Mouse (Mus musculus) bone marrow, adult 2 months (tissue): ENCODE results near the gene Prkar2b. TPM values are rescaled to one million over a fixed set of nuclear protein-coding genes. Genes with fewer than 3 reads are reported as not detected.

Experiments
- H3K27ac ChIP-seq: fragments of 200-500 bp; 2 replicates; pipeline ENCODE4 v1.5.1; 2012; ENCODE audit warnings: low read depth, mild to moderate bottlenecking, control low read depth, inconsistent platforms, low read length; ENCODE audit not compliant: control insufficient read depth, poor library complexity, insufficient read depth
- H3K4me1 ChIP-seq: fragments of 200-500 bp; 2 replicates; pipeline ENCODE4 v1.6.1; 2011; ENCODE audit warnings: low read length; ENCODE audit not compliant: control insufficient read depth, insufficient read depth
- H3K4me3 ChIP-seq: fragments of 200-500 bp; replicated peaks from 2 replicates; pipeline ENCODE3; 2011; ENCODE audit warnings: mild to moderate bottlenecking, low read depth, low read length, control low read depth; ENCODE audit not compliant: control insufficient read depth
- CTCF ChIP-seq: fragments of 200-500 bp; IDR thresholded peaks from 2 replicates; pipeline ENCODE4 v1.5.1; 2011; ENCODE audit warnings: low read length, control low read depth; ENCODE audit not compliant: control insufficient read depth, insufficient read depth
- POLR2A ChIP-seq: fragments of 200-500 bp; IDR thresholded peaks from 2 replicates; pipeline ENCODE4 v1.6.1; 2011; ENCODE audit warnings: low read depth, mild to moderate bottlenecking, control low read depth, low read length, borderline replicate concordance; ENCODE audit not compliant: control insufficient read depth
- WGBS: fragments of 180-500 bp; shearing (Covaris S2); methylation state at CpG from one replicate; pipeline ENCODE4 v1.1.7; 2018; 5-methylcytosine and 5-hydroxymethylcytosine counted together
- polyA plus RNA-seq: library from polyadenylated mRNA; stranded (reverse); fragments of >200 nt; gene quantifications from 2 replicates; pipeline ENCODE4 v1.2.4, GENCODE M21; 2011; ENCODE audit warnings: low replicate concordance; ENCODE audit not compliant: missing spikeins, insufficient read depth, insufficient read length

Gene Prkar2b
- polyA plus RNA-seq, 1 experiment: 124 TPM

GRCm38 (mm10) chr12:31938391-31938997 lies 122.6 kb downstream of the Prkar2b start:
- WGBS: 79% methylated on average over 4 of the region's 4 CpGs
- TF ChIP-seq POLR2A (no peak), CTCF (no peak)
- Histone ChIP-seq H3K27ac (no peak overlapping the region), H3K4me3 (no peak overlapping the region), H3K4me1 (peaks cover 2% of the 10 kb centered on the region)

- H3K4me3 ChIP-seq: no peak overlapping the region
- whole genome bisulfite sequencing: 67% methylated on average over 3 of the region's 3 CpGs
- TF ChIP-seq POLR2A: no peak
- no peak for TF ChIP-seq CTCF
- no peaks in the 10 kb centered on the region for H3K4me1 ChIP-seq
- H3K27ac ChIP-seq: no peak overlapping the region
Observed at GRCm38 (mm10) chr12:31937613-31938012, 123.5 kb downstream of the Prkar2b start.

DNA sequence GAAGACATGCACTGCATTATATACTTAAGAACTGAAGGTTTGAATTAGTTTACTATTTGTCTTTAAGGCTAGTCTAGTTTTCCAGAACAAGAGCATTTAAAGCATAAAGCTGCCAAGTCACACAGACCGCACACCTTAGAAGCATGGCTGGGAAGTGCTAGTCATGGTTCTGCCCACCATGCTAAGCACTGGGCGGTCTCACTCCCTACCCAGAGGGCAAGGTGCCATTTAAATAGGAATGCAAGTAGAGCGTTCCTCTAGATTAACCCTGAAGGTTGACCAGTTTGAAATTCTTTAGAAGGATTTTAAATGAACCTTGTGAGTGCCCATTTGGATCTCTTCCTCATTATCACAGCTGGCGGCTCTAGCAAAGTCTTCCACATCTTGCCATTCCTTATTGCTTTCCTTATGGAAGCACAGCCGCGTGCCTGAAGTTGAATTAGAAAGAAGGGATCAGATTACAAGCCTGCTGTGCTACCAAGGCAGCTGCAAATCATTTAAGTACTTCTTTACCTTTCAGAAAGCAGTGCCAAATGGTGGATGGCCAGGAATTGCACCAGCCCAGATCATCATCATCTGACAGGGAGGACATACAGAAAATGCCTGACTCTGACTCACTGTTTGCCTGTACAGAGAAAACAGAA lies 124.3 kb downstream of the Prkar2b start:
- no peak for TF ChIP-seq CTCF
- TF ChIP-seq POLR2A: no peak
- H3K27ac ChIP-seq: no peak overlapping the region

DNA sequence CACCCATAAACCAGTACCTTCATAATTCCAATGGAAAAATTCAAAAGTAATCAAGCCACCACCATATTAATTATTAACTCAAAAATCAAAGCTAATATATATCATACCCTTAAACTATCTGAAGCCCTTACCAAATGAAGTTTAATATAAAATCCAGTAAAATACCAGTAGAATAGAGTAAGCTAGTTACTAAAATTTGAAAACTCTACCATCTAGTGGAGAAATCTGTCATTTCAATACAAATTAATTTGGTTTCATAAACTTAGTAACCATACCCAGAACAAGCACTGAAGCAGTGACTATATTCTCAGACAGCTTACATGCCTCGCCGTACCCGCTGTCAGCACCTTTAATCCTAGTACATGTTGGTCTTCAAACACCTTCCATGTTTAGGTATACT lies 129.3 kb downstream of the Prkar2b start:
- no peak overlapping the region for H3K27ac ChIP-seq
- 94% methylated on average over 3 of the region's 3 CpGs for WGBS
- H3K4me1 ChIP-seq: no peaks in the 10 kb centered on the region
- TF ChIP-seq CTCF (no peak), POLR2A (no peak)
- no peak overlapping the region for H3K4me3 ChIP-seq

More for the DNA sequence above, 124.3 kb downstream of the Prkar2b start:
- H3K4me3 ChIP-seq: no peak overlapping the region
- no peaks in the 10 kb centered on the region for H3K4me1 ChIP-seq
- 90% methylated on average over 6 of the region's 6 CpGs for WGBS

DNA sequence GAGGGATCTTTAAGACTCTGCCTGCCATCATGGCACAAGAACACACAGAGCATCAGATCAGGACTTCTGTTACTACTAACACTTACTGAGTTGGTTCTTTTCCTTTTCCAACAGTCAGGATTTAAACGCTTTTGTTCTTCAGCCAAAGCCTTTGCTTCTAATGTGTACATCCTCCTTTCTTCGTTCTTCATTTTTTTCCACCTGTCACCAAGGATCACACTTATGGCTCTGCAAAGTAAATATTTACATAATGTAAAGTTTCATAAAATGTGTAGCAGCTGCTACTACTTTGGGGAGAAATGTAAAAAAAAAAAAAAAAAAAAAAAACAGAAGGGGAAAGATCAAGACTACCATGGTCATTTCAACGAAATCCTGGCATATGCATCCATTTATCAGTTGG lies 132.6 kb downstream of the Prkar2b start:
- TF ChIP-seq CTCF (no peak), POLR2A (no peak)
- H3K4me3 ChIP-seq: no peak overlapping the region
- H3K27ac ChIP-seq: no peak overlapping the region
- H3K4me1 ChIP-seq: no peaks in the 10 kb centered on the region
- WGBS: 85% methylated on average over 3 of the region's 3 CpGs

- H3K27ac ChIP-seq: no peak overlapping the region
- TF ChIP-seq CTCF: peak; percentile 73
- TF ChIP-seq POLR2A: no peak
- H3K4me1 ChIP-seq: no peaks in the 10 kb centered on the region
- no peak overlapping the region for H3K4me3 ChIP-seq
- WGBS: 80% methylated on average over 4 of the region's 4 CpGs
Observed at GRCm38 (mm10) chr12:31926661-31927061, 134.4 kb downstream of the Prkar2b start.

DNA sequence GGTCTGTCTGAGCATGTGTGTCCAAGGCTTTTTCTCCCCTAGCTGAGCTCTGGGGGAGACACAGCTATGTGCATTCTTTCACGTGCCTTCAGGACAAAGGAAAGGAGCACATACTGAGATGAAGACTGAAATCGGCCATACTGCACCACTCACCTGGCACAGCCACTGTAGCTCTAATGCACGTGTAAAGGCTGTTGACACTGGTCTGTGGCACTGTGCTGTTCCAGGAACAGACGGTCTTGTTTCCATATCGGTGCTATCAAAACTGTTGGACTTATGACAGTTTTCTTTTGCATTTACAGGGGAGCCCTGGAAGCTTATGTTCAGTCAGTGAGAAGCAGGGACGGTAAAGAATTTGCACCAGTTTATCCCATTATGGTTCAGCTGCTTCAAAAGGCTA lies 135.8 kb downstream of the Prkar2b start:
- TF ChIP-seq POLR2A (no peak), CTCF (no peak)
- Histone ChIP-seq H3K4me3 (no peak overlapping the region), H3K27ac (no peak overlapping the region), H3K4me1 (no peaks in the 10 kb centered on the region)
- 86% methylated on average over 6 of the region's 6 CpGs for WGBS

DNA sequence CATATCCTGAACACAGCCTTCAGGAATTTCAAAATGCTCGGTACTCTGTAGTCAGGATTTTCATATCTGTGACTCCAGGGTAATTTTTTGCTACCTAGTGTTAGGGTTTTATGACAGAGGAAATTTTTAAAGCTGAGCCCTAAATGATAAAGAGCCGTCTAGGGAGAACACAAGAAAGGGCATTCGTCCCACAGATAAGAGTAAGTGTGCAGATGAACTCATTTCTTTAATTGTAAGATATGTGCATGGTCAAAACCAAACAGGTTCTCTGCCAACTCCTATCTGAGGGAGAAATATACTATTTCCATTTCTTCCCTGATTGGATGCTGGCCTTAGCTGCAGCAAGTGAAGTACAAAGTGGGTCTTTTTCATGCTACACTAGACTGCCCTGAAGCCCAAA lies 137.0 kb downstream of the Prkar2b start:
- Histone ChIP-seq H3K4me3 (no peak overlapping the region), H3K4me1 (no peaks in the 10 kb centered on the region), H3K27ac (no peak overlapping the region)
- TF ChIP-seq POLR2A: no peak
- WGBS: 55% methylated on average over 3 of the region's 3 CpGs
